In genomic region chr6:7374629-7375028, GRCm38 (mm10) we compare ENCODE assay signal across 15 mouse cellular contexts.
DNase-seq lines count a peak whose midpoint lies in the region; ATAC-seq lines count a peak whose summit lies in the region.
"Had no signal": no experiment of that assay in that cellular context is flagged by ENCODE, and none has a peak within 500 bp of the region (broad histone marks: within the 10 kb centered on the region; RNA-seq: fewer than 3 reads in every experiment).

No protein-coding gene starts in this region.

- peak; percentile 67 for ATAC-seq in midbrain, embryonic 14.5 days (ENCODE audit: low FRiP score, low TSS enrichment)
- ATAC-seq: intestine, embryonic 15.5 days; liver, postnatal 0 days; Patski had no signal

- no peak overlapping the region for H3K9ac ChIP-seq in midbrain, embryonic 14.5 days (replicated peaks; ENCODE audit: low read length)
- H3K9ac ChIP-seq: embryonic facial prominence, embryonic 13.5 days; intestine, embryonic 15.5 days; liver, postnatal 0 days had no signal

- H3K4me3 ChIP-seq in midbrain, embryonic 14.5 days (replicated peaks; ENCODE audit: low read depth, low read length) = no peak overlapping the region
- H3K4me3 ChIP-seq: embryonic facial prominence, embryonic 13.5 days; gastrocnemius, adult 2 months; intestine, embryonic 15.5 days had no signal

- 48% methylated on average over 4 of the region's 4 CpGs for WGBS in midbrain, embryonic 14.5 days

- H3K36me3 ChIP-seq in midbrain, embryonic 14.5 days (ENCODE audit: control insufficient read depth, insufficient read depth, low read length) = no peaks in the 10 kb centered on the region
- H3K36me3 ChIP-seq: embryonic facial prominence, embryonic 13.5 days; intestine, embryonic 15.5 days had no signal

- H3K27me3 ChIP-seq in midbrain, embryonic 14.5 days (ENCODE audit: control insufficient read depth, insufficient read depth, low read length) = no peaks in the 10 kb centered on the region
- H3K27me3 ChIP-seq: CH12.LX; embryonic facial prominence, embryonic 13.5 days; intestine, embryonic 15.5 days had no signal

- no peaks in the 10 kb centered on the region for H3K4me1 ChIP-seq in midbrain, embryonic 14.5 days (ENCODE audit: control insufficient read depth, insufficient read depth, low read length)
- H3K4me1 ChIP-seq: embryonic facial prominence, embryonic 13.5 days; intestine, embryonic 15.5 days had no signal

- H3K9me3 ChIP-seq in midbrain, embryonic 14.5 days (ENCODE audit: control insufficient read depth, low read length) = no peaks in the 10 kb centered on the region
- H3K9me3 ChIP-seq: embryonic facial prominence, embryonic 13.5 days; intestine, embryonic 15.5 days had no signal

- H3K4me2 ChIP-seq in midbrain, embryonic 14.5 days (ENCODE audit: low read length) = no peak overlapping the region
- H3K4me2 ChIP-seq: embryonic facial prominence, embryonic 13.5 days; intestine, embryonic 15.5 days had no signal

- no peak overlapping the region for H3K27ac ChIP-seq in midbrain, embryonic 14.5 days (replicated peaks; ENCODE audit: low read depth, low read length)
- H3K27ac ChIP-seq: embryonic facial prominence, embryonic 13.5 days; gastrocnemius, adult 2 months; intestine, embryonic 15.5 days had no signal

- peak; percentile 11 for DNase-seq in brain, adult 2 months (ENCODE audit: low read depth, low spot score)
- peak; percentile 4 for DNase-seq in embryo, embryonic 9.5 days (ENCODE audit: extremely low spot score)
- DNase-seq in forelimb bud, embryonic 11.5 days (ENCODE audit: low read depth, low spot score) = peak; percentile 7
- DNase-seq in midbrain, embryonic 14.5 days = peak; percentile 56
- no peak for DNase-seq in yolk sac, embryonic 10.5 days (ENCODE audit: low spot score)
- DNase-seq in gastrocnemius, postnatal 10 days = no peak
- DNase-seq in layer of hippocampus, postnatal 25 days (ENCODE audit: extremely low spot score in 1 of 2, low spot score in 1 of 2) = no peak
- DNase-seq: gastrocnemius, adult 2 months; left cerebral cortex, postnatal 4 days; liver, postnatal 0 days; thymus, postnatal 4 days had no signal

Comparison
In these comparisons a context has a peak if more than half of its experiments do, and no peak if none do; other contexts are left out.
1. DNase-seq: peak in brain, adult 2 months (single experiment), embryo, embryonic 9.5 days (single experiment), forelimb bud, embryonic 11.5 days (single experiment) and midbrain, embryonic 14.5 days (single experiment); none in yolk sac, embryonic 10.5 days (single experiment), gastrocnemius, postnatal 10 days (single experiment) and layer of hippocampus, postnatal 25 days (0 of 2).